Mouse (Mus musculus): ENCODE measurements around the gene Thoc6. TPM values are rescaled to one million over a fixed set of nuclear protein-coding genes. Genes with fewer than 3 reads are reported as not detected.
A peak's percentile ranks its signal among the peaks of the same experiment; 100 is the strongest.

Gene Thoc6
- polyA plus RNA-seq, 1 experiment from 2014 or later = 63.7 TPM

DNA sequence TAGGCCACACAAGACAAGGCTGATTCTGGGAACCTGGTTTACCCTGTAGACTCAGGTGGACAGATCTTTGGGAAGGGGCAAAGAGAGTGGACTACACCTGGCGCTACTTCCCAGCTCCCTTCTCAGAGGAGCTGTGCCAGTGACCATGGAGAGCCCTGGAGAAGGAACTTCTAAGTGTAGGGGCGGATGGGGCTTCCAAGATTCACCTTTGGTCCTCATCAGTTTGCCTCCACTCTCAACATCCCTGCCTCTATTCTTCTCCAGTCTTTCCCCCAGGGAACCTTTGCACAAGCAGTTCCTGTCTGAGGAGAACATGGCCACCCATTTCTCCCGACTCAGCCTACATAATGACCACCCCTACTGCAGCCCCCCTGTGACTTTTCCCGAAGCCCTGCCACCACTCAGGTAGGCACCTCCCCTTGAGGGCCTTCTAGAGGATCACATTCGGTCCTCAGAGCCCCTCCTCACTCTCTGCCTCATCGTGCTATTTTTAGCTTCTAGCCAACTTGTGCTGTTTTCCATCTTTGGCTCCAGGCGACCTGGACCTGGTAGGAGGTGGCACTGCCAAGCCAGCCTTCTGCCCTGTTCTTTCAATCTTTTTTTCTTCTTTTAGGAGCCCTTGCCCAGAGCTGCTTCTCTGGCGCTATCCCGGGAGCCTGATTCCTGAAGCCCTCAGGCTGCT, 730 bp upstream of the Thoc6 start:
- H3K27me3 ChIP-seq (ENCODE audit: insufficient read depth, poor library complexity, severe bottlenecking) = peaks cover 22% of the 10 kb centered on the region
- H3K4me1 ChIP-seq = peaks cover 41% of the 10 kb centered on the region
- peak overlapping the region; percentile 72 for H3K4me3 ChIP-seq
- peaks cover 21% of the 10 kb centered on the region for H3K36me3 ChIP-seq
- WGBS = 22% methylated on average over 9 of the region's 9 CpGs
- H3K27ac ChIP-seq = peak overlapping the region; percentile 90
- DNase-seq (ENCODE audit: low spot score) = no peak
- no peaks in the 10 kb centered on the region for H3K9me3 ChIP-seq

DNA sequence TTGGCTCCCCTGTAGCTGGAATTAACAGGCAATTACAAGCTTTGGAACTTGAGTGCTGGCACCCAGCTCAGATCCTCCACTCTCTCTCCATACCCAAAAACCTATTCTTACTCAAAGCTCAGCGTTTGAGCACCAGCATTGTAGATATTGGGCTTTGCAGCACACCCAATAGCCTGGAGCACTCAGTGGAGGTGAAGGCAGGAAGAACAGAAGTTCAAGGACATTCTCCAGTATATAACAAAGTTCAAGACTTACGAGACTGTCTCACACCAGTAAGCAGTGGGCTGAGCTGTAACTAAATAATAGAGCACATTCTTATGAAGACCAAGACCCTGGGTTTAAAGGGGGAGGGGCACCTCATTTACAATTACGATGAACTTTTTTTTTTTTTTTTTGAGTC, 921 bp downstream of the Thoc6 start:
- Histone ChIP-seq H3K4me1 (peaks cover 37% of the 10 kb centered on the region), H3K9me3 (no peaks in the 10 kb centered on the region), H3K36me3 (peaks cover 37% of the 10 kb centered on the region), H3K27ac (no peak overlapping the region), H3K4me3 (peak overlapping the region; percentile 72), H3K27me3 (ENCODE audit: insufficient read depth, poor library complexity, severe bottlenecking) (peaks cover 10% of the 10 kb centered on the region; the same call in 1 of the 2 replicates)
- WGBS = 63% methylated on average over 3 of the region's 3 CpGs
- no peak for DNase-seq (ENCODE audit: low spot score)

DNA sequence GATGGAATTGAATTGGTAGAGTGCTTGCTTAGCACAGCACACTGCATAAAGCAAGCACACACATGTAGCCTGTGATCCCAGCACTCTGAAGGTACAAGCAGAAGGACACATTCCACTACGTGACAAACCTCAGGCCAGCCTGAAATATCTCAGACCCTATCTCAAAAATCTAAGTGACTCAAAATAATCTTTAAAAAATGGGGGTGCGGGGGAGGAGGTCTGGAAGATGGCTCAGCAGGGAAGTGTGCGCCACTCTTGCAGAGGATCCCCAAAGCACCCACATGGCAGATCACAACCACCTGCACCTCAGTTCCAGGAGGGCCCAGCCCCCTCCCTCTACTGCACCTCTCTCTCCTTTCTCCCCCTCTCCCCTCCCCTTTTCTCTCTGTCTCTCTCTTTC, 2.2 kb downstream of the Thoc6 start:
- H3K36me3 ChIP-seq = peaks cover 50% of the 10 kb centered on the region
- WGBS = 78% methylated on average over 3 of the region's 3 CpGs
- H3K27ac ChIP-seq = no peak overlapping the region

DNA sequence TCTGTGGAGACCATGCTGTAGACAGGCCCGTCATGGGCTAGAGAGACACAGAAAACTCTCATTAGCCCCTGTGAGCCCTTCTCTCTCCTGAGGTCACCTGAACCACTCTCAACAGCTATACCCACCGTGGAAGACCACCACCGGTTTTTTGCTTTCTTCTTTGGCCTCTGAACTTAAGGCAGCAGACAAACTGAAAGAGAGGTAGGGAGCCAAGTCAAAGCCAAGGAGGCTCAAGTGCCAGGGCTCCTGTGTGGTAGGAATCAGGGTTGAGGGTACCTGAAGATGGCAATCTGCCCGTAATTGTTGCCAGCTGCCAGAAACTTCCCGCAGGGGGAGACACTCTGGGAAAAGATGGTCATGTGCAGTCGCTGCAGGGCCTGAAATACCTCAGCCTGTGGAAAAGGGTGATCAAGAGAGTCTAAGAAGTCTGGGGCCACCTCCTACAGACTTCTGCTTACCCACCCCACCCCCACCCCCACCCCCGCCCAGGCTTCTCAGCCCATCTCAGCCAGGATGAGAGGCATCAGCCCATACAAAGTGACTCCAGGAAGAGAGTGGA, 3.1 kb downstream of the Thoc6 start:
- peaks cover 54% of the 10 kb centered on the region for H3K36me3 ChIP-seq
- WGBS = 88% methylated on average over 7 of the region's 7 CpGs

More for the DNA sequence above, 2.2 kb downstream of the Thoc6 start:
- no peak for DNase-seq (ENCODE audit: low spot score)
- Histone ChIP-seq H3K9me3 (no peaks in the 10 kb centered on the region), H3K27me3 (ENCODE audit: insufficient read depth, poor library complexity, severe bottlenecking) (peaks cover 10% of the 10 kb centered on the region; the same call in 1 of the 2 replicates), H3K4me3 (no peak overlapping the region), H3K4me1 (peaks cover 29% of the 10 kb centered on the region)

DNA sequence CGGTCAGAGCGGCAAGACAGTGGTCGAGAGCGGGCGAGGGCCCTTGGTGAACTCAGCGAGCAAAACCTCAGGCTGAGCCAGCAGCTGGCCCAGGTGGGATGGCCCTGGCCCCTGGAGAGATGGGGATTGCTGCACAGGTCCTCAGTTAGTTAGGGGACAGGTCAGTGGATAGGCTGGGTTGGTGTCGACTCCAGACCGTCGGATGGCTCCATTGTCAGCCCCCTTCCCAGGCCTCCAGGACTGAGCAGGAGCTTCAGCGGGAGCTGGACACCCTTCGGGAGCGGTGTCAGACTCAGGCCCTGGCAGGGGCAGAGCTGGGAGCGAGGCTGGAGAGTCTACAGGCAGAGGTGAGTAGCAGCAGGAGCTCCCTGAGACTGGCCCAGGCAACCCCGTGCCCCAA, 8.2 kb downstream of the Thoc6 start:
- WGBS = 81% methylated on average over 14 of the region's 14 CpGs
- Histone ChIP-seq H3K4me1 (peaks cover 13% of the 10 kb centered on the region), H3K9me3 (no peaks in the 10 kb centered on the region), H3K36me3 (peaks cover 44% of the 10 kb centered on the region), H3K27me3 (ENCODE audit: insufficient read depth, poor library complexity, severe bottlenecking) (peaks cover 34% of the 10 kb centered on the region), H3K27ac (no peak overlapping the region), H3K4me3 (no peak overlapping the region)
- no peak for DNase-seq (ENCODE audit: low spot score)

More for the DNA sequence above, 3.1 kb downstream of the Thoc6 start:
- no peaks in the 10 kb centered on the region for H3K9me3 ChIP-seq
- DNase-seq (ENCODE audit: low spot score) = no peak
- H3K27ac ChIP-seq = no peak overlapping the region
- peaks cover 9% of the 10 kb centered on the region; the same call in 1 of the 2 replicates for H3K27me3 ChIP-seq (ENCODE audit: insufficient read depth, poor library complexity, severe bottlenecking)
- no peak overlapping the region for H3K4me3 ChIP-seq
- peaks cover 24% of the 10 kb centered on the region for H3K4me1 ChIP-seq

DNA sequence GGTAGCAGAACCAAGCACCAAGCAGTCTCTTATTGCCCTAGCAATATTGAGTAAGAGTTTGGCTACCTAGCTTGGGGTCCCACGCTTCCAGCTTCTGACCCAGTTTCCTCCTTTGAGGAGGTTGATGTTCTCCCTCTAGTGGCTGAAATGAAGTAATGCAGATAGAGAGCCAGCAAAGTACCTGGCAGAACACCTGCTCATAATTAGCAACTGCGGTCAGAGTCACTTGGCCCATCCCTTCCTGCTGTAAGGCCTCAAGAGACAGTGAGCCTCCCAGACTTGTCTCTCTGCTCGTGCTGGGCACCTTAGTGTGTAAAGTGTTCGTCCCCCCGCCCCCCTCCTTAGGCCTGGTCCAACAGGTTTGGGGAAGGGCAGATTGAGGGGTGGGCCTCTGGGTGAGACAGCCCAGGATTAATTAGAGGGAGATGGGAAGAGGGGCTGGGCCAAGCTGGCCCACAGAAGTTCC, 9.1 kb downstream of the Thoc6 start:
- Histone ChIP-seq H3K4me3 (no peak overlapping the region), H3K4me1 (peaks cover 16% of the 10 kb centered on the region), H3K27me3 (ENCODE audit: insufficient read depth, poor library complexity, severe bottlenecking) (peaks cover 43% of the 10 kb centered on the region), H3K9me3 (no peaks in the 10 kb centered on the region), H3K27ac (no peak overlapping the region), H3K36me3 (peaks cover 34% of the 10 kb centered on the region)
- WGBS = 16% methylated on average over 5 of the region's 5 CpGs
- no peak for DNase-seq (ENCODE audit: low spot score)

DNA sequence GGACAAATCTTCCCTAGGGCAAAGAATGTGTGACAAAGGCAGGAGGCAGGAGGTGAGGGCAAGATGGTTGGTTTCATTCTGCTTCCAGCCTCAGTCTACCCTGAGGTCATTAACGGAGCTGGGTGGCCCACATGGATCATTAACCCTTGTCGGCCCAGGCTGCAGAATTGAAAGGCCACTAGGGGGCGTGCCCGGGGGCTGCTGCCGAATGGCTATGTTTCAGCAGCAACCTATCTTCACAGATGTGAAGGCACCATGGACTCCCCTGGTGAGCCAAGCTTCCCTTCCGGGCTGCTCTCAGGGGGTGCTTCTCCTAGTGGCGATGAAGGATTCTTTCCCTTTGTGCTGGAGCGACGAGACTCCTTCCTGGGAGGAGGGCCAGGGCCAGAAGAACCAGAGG, 12.2 kb downstream of the Thoc6 start:
- H3K27me3 ChIP-seq (ENCODE audit: insufficient read depth, poor library complexity, severe bottlenecking) = peaks cover 64% of the 10 kb centered on the region
- WGBS = 2% methylated on average over 9 of the region's 9 CpGs
- peaks cover 16% of the 10 kb centered on the region for H3K4me1 ChIP-seq
- no peak overlapping the region for H3K4me3 ChIP-seq
- H3K36me3 ChIP-seq = peaks cover 5% of the 10 kb centered on the region
- no peaks in the 10 kb centered on the region for H3K9me3 ChIP-seq
- H3K27ac ChIP-seq = no peak overlapping the region
- no peak for DNase-seq (ENCODE audit: low spot score)

DNA sequence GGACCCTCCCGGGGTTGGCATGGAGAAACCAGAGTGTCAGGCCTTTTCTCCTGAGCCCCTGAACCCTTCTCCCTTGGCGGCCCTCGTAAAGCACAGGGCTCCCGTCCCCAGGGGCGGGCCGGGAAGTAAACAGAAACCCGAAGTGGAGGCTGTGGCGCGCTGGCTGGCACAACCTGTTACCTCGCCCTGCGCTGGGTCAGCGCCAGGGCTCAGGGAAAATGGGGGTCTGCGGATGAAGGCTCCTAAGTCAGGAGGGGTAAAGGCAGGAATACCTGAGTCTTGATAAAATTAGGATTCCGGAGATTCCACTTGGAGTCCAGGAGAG, 12.8 kb downstream of the Thoc6 start:
- no peaks in the 10 kb centered on the region for H3K9me3 ChIP-seq
- peaks cover 64% of the 10 kb centered on the region for H3K27me3 ChIP-seq (ENCODE audit: insufficient read depth, poor library complexity, severe bottlenecking)
- peaks cover 14% of the 10 kb centered on the region for H3K4me1 ChIP-seq
- peak overlapping the region; percentile 33 for H3K4me3 ChIP-seq
- no peak overlapping the region for H3K27ac ChIP-seq
- WGBS = 5% methylated on average over 14 of the region's 14 CpGs
- DNase-seq (ENCODE audit: low spot score) = no peak
- no peaks in the 10 kb centered on the region for H3K36me3 ChIP-seq

DNA sequence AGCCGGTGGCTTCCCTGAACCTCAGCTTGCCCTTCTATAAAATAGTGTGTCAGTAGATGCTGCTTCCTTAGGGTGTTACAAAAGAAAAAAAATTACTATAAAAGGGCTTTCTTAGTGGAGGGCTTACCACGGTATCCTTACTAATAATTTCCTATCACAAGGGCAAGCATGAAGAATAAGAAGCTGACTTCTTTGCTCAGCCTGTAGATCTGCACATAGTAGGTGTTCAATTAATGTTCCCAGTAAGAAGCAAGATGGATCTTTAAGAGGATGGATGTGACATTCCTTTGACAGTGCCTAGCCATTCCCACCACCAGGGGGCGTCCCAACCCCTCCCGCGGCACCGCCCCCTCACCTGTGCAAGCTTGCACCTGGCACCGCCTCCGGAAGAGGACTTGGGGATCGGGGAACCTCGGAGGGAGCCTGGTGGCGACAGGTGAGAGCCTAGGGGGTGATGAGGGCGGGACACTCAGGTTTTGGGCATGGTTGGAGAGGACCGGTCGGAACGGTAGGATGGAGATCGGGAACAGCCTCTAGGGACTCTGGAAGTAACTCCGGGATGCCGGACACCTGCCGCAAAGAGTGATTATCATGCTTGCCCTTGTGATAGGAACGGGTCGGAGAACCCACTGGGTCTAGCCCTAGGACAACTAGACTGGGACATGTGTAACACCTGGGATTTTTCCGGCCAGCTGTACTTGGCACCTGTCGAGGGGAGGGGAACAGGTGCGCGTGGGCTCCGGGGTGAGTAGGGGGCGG, 13.4 kb downstream of the Thoc6 start, which contains the start of gene Bicdl2:
Gene Bicdl2 (plus strand): TSS at position 390 of the 759 bp plus-strand sequence.
- Histone ChIP-seq H3K4me3 (peak within 1 kb of the TSS; percentile 33), H3K36me3 (no peaks in the 10 kb centered on the region), H3K27me3 (ENCODE audit: insufficient read depth, poor library complexity, severe bottlenecking) (peaks cover 64% of the 10 kb centered on the region), H3K9me3 (no peaks in the 10 kb centered on the region), H3K27ac (no peak within 1 kb of the TSS), H3K4me1 (peaks cover 10% of the 10 kb centered on the region; the same call in 1 of the 2 replicates)
- WGBS = 8% methylated on average over 27 of the region's 27 CpGs
- DNase-seq (ENCODE audit: low spot score) = no peak

DNA sequence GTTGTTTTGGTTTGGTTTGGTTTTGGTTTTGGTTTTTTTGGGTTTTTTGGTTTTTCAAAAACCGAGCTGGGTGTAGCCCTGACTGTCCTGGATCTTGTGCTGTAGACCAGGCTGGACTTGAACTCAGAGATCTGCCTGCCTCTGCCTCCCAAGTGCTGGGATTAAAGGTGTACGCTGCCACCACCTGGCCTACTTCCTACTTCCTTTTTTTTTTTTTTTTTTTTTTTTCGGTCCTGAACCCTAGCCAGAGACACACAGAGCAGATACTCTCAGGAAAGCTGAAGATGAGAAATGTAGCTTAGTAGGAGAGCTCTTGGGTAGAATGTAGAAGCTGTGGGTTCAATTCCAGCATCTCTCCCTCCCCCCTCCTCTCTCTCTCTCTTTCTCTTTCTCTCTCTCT, 15.2 kb downstream of the Thoc6 start:
- peaks cover 7% of the 10 kb centered on the region; the same call in 1 of the 2 replicates for H3K4me1 ChIP-seq
- WGBS = 78% methylated on average over 3 of the region's 3 CpGs
- no peak overlapping the region for H3K27ac ChIP-seq
- peaks cover 65% of the 10 kb centered on the region for H3K27me3 ChIP-seq (ENCODE audit: insufficient read depth, poor library complexity, severe bottlenecking)
- no peak for DNase-seq (ENCODE audit: low spot score)
- H3K4me3 ChIP-seq = no peak overlapping the region
- H3K36me3 ChIP-seq = no peaks in the 10 kb centered on the region
- no peaks in the 10 kb centered on the region for H3K9me3 ChIP-seq

DNA sequence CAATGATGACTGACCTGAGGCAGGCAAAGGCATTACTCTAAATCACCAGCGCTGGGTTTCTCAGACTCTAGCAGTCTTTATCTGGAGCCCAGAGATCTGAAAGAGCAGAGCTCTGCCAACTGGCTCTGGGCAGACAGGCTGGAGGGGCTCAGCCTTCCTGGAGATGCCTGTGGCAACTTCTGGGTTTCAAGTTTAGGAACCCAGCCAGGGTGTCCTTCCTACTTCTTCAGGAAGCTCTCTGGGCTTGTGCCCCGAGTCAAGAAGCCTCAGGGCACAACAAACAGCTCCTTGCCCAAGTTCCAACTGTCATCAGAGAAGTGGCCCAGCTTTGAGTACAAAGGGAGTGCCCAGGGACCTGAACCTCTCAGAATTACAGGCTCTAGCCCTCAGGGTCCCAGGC, 19.3 kb downstream of the Thoc6 start:
- whole genome bisulfite sequencing = 64% methylated on average over 2 of the region's 2 CpGs
- no peaks in the 10 kb centered on the region for H3K9me3 ChIP-seq

DNA sequence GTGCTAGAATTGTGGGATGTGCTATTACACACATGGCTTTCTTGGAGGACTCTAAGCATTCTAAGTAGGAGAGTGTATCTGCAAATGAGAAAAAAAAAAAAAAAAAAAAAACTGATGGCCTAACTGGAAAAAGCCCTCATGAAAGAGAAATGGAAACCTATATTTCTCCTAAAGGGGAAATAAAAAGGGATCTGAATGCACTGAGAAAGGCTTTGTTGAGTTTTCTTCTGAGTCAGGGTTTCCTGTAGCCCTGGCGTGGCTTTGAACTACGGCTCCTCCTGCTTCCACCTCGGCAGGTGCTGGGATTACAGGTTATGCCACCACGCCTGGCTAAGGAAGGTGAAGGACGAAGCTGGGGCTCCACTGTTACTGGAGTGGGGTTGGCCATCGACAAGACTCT, 19.7 kb downstream of the Thoc6 start:
- H3K4me3 ChIP-seq = no peak overlapping the region
- H3K4me1 ChIP-seq = no peaks in the 10 kb centered on the region
- no peaks in the 10 kb centered on the region for H3K36me3 ChIP-seq
- DNase-seq (ENCODE audit: low spot score) = no peak
- 58% methylated on average over 6 of the region's 6 CpGs for WGBS
- H3K27ac ChIP-seq = no peak overlapping the region
- H3K9me3 ChIP-seq = no peaks in the 10 kb centered on the region
- H3K27me3 ChIP-seq (ENCODE audit: insufficient read depth, poor library complexity, severe bottlenecking) = peaks cover 21% of the 10 kb centered on the region

More for the DNA sequence above, 19.3 kb downstream of the Thoc6 start:
- H3K4me3 ChIP-seq = no peak overlapping the region
- no peaks in the 10 kb centered on the region for H3K4me1 ChIP-seq
- DNase-seq (ENCODE audit: low spot score) = no peak
- H3K27me3 ChIP-seq (ENCODE audit: insufficient read depth, poor library complexity, severe bottlenecking) = peaks cover 25% of the 10 kb centered on the region
- no peaks in the 10 kb centered on the region for H3K36me3 ChIP-seq
- no peak overlapping the region for H3K27ac ChIP-seq

DNA sequence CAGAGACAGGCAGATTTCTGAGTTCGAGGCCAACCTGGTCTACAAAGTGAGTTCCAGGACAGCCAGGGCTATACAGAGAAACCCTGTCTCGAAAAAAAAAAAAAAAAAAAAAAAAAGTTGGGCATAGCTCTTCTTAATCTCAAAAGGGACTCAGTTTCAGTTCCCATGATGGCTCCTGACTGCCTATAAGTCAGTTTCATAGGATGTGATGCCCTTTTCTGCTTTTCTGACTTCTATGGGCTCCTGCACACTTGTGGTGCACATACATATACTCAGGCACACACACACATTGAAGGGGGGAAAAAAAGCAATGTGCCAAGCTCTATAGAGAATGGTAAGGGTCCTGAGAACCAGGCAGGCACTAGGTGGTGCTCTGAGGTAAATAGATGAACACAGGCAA, 20.4 kb downstream of the Thoc6 start:
- 50% methylated on average over 2 of the region's 2 CpGs for WGBS
- no peak overlapping the region for H3K27ac ChIP-seq
- no peak for DNase-seq (ENCODE audit: low spot score)
- no peaks in the 10 kb centered on the region for H3K36me3 ChIP-seq
- H3K4me1 ChIP-seq = no peaks in the 10 kb centered on the region
- peaks cover 18% of the 10 kb centered on the region for H3K27me3 ChIP-seq (ENCODE audit: insufficient read depth, poor library complexity, severe bottlenecking)
- H3K9me3 ChIP-seq = no peaks in the 10 kb centered on the region
- no peak overlapping the region for H3K4me3 ChIP-seq

Data from heart, embryonic 10.5 days (tissue).